Mouse (Mus musculus): ENCODE measurements around the gene Ppp1r12c. TPM values are rescaled to one million over a fixed set of nuclear protein-coding genes. Genes with fewer than 3 reads are reported as not detected.
A peak's percentile ranks its signal among the peaks of the same experiment; 100 is the strongest.
"Not testable (repeated sequence)": the region's sequence is repeated elsewhere in the genome, so short reads cannot be mapped to it uniquely, and the experiment has no call there.

The Ppp1r12c gene
- 61.5 and 104 TPM in 2 replicates for polyA plus RNA-seq (2012; rRNA removed)

DNA sequence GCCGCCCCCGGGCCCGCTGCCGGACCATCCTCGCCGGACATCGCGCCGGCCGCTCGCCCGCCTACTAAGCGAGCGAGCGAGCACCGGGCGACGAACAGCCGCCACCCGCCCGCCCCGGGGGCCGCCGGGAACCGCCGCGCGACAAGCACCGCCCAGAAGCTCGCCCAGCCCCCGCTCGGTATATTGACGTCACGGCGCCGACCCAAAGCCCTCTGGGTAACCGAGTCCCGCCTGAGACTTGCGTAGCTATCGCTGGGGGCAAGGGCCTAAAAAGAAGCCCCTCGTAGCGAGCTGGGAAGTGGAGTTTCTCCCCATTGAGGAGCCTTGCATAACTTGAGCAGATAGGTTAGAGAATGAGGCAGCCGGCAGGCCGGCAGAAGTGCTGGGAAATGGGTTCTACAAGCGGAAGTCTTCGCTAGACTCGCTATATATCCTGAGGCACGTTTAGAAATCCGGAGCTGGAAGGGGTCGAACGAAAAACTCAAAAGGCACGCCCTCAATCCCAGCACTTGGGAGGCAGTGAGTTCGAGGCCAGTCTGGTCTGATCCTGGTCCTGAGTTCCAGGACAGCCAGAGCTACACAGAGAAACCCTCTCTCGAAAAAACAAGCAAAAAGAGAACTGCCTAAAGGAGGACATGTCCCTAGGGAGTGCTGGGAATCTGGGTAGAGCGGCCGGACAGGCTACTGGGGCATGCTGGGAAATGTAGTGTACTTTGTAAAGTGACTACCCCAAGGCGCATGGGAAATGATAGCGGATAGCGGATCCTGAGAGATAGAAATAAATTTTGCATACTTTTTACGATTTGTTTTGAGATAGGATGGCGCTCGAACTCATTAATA is at the start of gene Ppp1r12c:
Ppp1r12c (minus strand) TSS at position 123 of the 840 bp plus-strand sequence.
- peak; percentile 98 for DNase-seq (ENCODE audit: low read depth)
- TF ChIP-seq POLR2A (IDR thresholded peaks at IDR 0.05; ENCODE audit: borderline replicate concordance, extremely low read depth, insufficient read depth, insufficient read length, poor library complexity, severe bottlenecking) (peak; percentile 96), CTCF (IDR thresholded peaks at IDR 0.05; ENCODE audit: borderline replicate concordance, extremely low read depth, insufficient read depth, insufficient read length) (no peak)

DNA sequence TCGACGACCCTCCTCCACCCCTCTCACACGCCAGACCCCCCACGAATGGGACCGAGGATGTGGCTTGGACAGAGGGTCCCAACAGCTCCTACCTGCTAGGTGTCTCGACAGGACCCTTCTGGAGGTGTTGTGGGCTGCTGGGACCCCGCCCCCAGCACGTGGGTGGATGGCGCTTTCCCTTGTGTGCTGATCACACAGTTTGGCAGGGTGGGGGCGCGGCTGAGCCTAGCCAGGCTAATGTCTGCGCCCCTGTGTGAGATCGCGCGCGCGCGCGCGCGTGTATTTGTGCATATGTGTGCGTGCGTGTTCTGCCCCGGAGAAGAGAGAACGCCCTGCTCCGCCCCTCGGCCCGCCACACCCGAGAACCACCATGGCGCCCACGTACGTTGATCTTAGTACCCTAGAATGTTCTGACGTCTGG is 45.8 kb upstream of the Ppp1r12c start, which contains the start of gene Syt5:
Syt5 (minus strand) TSS at position 321 of the 421 bp plus-strand sequence.
- TF ChIP-seq CTCF (IDR thresholded peaks at IDR 0.05; ENCODE audit: borderline replicate concordance, extremely low read depth, insufficient read depth, insufficient read length), result no peak
- TF ChIP-seq POLR2A (IDR thresholded peaks at IDR 0.05; ENCODE audit: borderline replicate concordance, extremely low read depth, insufficient read depth, insufficient read length, poor library complexity, severe bottlenecking), result peak; percentile 8; the same call in 1 of the 2 replicates
- peak; percentile 89 for DNase-seq (ENCODE audit: low read depth)

DNA sequence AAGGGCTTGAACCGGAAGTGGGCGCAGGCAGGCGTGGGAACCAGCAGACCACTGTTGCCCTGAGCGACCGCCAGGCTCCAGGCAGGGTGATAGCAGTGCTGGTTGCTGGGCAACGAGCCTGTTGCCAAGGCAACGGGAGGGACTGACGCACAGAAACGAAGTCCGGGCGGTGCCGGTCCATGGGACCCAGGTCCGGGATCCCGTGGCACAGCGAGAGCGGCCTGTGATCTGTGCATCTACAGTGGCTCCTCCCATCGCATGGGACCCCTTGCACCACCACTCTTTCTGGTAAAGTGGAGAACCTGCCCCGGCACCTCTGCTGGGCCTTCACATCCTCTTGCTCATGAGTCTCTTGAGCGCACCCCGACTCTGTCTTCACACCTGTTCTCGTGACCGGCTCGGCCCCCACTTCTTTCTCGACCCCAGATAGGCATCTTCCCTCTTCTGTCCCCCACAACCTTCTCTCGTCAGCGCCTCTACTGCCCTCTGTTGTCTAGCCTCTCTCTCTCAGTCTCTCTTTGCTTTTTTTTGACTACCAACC is 45.2 kb upstream of the Ppp1r12c start:
- DNase-seq (ENCODE audit: low read depth), result peak; percentile 96
- TF ChIP-seq POLR2A (IDR thresholded peaks at IDR 0.05; ENCODE audit: borderline replicate concordance, extremely low read depth, insufficient read depth, insufficient read length, poor library complexity, severe bottlenecking), result 0 out of 2 replicates have a peak, but pooled peaks have one; percentile 25
- peak; percentile 20; the same call in 1 of the 2 replicates for TF ChIP-seq CTCF (IDR thresholded peaks at IDR 0.05; ENCODE audit: borderline replicate concordance, extremely low read depth, insufficient read depth, insufficient read length)

DNA sequence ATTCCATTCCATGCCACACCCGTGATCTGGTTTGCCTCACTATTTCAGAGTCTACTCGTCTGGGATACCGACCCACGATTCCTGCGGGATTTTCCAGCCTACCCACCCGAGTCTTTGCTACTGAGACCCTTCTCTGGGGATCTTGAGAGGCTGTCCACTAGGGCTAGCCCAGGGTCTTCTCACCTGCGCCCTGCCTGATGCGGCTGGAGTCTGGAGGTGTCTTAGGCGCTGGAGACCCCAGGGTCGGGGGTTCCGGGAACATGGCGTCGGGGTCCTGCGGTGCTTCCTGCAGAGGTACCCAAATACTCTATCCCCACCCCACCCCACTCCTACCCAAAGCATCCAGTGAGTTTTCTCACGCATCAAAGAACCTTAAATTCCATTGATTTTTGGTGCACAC is 44.6 kb upstream of the Ppp1r12c start:
- DNase-seq (ENCODE audit: low read depth), result no peak
- TF ChIP-seq CTCF (IDR thresholded peaks at IDR 0.05; ENCODE audit: borderline replicate concordance, extremely low read depth, insufficient read depth, insufficient read length) (no peak), POLR2A (IDR thresholded peaks at IDR 0.05; ENCODE audit: borderline replicate concordance, extremely low read depth, insufficient read depth, insufficient read length, poor library complexity, severe bottlenecking) (no peak)

DNA sequence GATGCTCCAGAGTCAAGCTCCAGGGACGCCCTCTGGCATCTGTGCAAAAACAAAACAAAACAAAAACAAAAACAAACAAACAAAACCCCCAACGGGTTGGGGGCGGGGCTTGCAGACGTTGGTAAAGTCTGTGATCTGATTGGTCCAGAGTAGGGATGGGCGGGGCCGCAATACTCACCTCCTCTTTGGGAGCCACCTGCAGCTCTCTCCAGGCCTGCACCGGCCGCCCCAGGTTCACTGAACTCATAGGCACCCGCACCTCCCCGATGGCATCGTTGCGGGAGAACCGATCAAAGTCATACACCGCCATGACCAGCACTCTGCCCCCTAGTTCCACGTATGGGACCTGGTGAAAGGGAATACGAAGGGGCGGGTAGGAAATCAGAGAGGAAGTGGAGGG is 40.5 kb upstream of the Ppp1r12c start:
- no peak for DNase-seq (ENCODE audit: low read depth)
- TF ChIP-seq CTCF (IDR thresholded peaks at IDR 0.05; ENCODE audit: borderline replicate concordance, extremely low read depth, insufficient read depth, insufficient read length), result no peak
- TF ChIP-seq POLR2A (IDR thresholded peaks at IDR 0.05; ENCODE audit: borderline replicate concordance, extremely low read depth, insufficient read depth, insufficient read length, poor library complexity, severe bottlenecking), result no peak

DNA sequence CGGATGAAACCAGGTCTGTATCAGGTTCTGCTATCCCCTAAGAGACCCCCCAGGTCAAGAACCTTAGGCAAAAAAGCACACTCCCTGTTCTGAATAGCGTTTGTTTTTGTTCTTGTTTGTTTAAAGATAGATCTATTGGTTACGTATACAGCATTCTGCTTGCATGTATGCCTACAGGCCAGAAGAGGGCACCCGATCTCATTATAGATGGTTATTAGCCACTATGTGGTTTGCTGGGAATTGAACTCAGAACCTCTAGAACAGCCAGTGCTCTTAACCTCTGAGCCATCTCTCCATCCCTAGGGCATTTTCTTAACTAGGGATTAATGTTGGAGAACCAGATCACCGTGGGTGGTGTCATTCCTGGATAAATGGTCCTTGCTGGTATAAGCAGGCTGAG is 39.9 kb upstream of the Ppp1r12c start:
- no peak for TF ChIP-seq CTCF (IDR thresholded peaks at IDR 0.05; ENCODE audit: borderline replicate concordance, extremely low read depth, insufficient read depth, insufficient read length)
- no peak for TF ChIP-seq POLR2A (IDR thresholded peaks at IDR 0.05; ENCODE audit: borderline replicate concordance, extremely low read depth, insufficient read depth, insufficient read length, poor library complexity, severe bottlenecking)
- DNase-seq (ENCODE audit: low read depth), result no peak

GRCm38 (mm10) chr7:4539019-4539418 is 37.5 kb upstream of the Ppp1r12c start:
- TF ChIP-seq POLR2A (IDR thresholded peaks at IDR 0.05; ENCODE audit: borderline replicate concordance, extremely low read depth, insufficient read depth, insufficient read length, poor library complexity, severe bottlenecking), result no peak
- no peak for TF ChIP-seq CTCF (IDR thresholded peaks at IDR 0.05; ENCODE audit: borderline replicate concordance, extremely low read depth, insufficient read depth, insufficient read length)
- no peak for DNase-seq (ENCODE audit: low read depth)

- no peak for TF ChIP-seq POLR2A (IDR thresholded peaks at IDR 0.05; ENCODE audit: borderline replicate concordance, extremely low read depth, insufficient read depth, insufficient read length, poor library complexity, severe bottlenecking)
- no peak for TF ChIP-seq CTCF (IDR thresholded peaks at IDR 0.05; ENCODE audit: borderline replicate concordance, extremely low read depth, insufficient read depth, insufficient read length)
- no peak for DNase-seq (ENCODE audit: low read depth)
These were observed 35.7 kb upstream of the Ppp1r12c start for GRCm38 (mm10) chr7:4537181-4537580.

- no peak for DNase-seq (ENCODE audit: low read depth)
- TF ChIP-seq POLR2A (IDR thresholded peaks at IDR 0.05; ENCODE audit: borderline replicate concordance, extremely low read depth, insufficient read depth, insufficient read length, poor library complexity, severe bottlenecking), result no peak
- no peak for TF ChIP-seq CTCF (IDR thresholded peaks at IDR 0.05; ENCODE audit: borderline replicate concordance, extremely low read depth, insufficient read depth, insufficient read length)
These were observed 34.9 kb upstream of the Ppp1r12c start for GRCm38 (mm10) chr7:4536369-4536768.

DNA sequence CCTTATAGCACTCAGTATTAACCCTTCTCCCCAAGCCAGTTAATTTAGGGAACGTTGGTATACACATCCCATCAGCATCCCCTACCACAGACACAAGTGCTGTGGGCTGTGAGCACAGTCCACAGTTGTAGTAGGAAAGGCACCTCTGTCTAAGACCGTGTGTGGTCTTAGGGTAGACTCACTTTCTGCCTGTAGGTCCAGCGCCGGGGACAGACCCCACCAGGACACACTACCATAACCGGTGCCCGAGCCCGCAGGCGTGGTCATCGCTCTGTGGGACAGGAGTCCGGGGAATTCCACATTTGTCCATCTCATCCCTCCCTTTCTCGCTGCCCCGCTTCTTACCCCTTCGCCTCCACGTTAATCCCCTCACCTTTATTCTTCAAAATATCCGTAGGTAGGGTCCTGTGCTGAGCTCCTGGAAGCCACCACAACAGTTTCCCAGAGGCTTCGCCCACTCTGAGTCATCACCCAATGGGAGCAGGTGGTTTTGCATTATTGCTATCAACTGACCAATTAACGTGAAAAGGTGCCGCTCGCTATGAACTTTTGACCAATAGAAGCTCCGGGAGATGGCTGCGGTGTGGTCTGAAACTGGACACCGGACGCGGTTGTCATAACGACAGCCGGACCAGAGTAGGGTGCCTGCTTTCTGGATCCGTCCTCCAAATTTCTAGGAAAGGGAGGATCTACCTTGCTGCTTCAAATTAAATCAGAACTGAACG is 30.7 kb upstream of the Ppp1r12c start, which contains the start of gene Dnaaf3:
Dnaaf3 (minus strand) TSS at position 449 of the 725 bp plus-strand sequence.
- peak; percentile 89 for DNase-seq (ENCODE audit: low read depth)
- no peak for TF ChIP-seq CTCF (IDR thresholded peaks at IDR 0.05; ENCODE audit: borderline replicate concordance, extremely low read depth, insufficient read depth, insufficient read length)
- no peak for TF ChIP-seq POLR2A (IDR thresholded peaks at IDR 0.05; ENCODE audit: borderline replicate concordance, extremely low read depth, insufficient read depth, insufficient read length, poor library complexity, severe bottlenecking)

DNA sequence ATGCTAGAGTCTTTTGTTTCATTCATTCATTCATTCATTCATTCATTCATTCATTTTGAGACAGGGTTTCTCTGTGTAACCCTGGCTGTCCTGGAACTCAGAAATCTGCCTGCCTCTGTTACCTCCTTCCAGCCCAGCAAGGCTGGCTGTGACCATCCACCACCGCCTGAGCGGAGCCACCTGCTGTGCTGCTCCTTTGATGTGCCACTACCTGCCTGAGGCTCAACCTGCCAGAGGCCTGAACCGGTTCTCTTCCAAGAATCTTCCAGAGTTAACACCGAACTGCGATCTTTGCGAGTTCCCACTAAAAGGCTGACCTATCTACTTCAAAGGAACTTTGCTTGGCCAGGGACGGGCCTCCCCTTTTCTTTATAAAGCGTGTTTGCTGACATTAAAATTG is 28.7 kb upstream of the Ppp1r12c start:
- not testable (repeated sequence) for DNase-seq (ENCODE audit: low read depth)

Data from brain, embryonic 14.5 days (tissue).